Mouse (Mus musculus): ENCODE data around the gene Plin2. TPM values are rescaled to one million over a fixed set of nuclear protein-coding genes. Genes with fewer than 3 reads are reported as not detected.

The Plin2 gene
- 68.0 and 70.2 TPM in 2 replicates for polyA plus RNA-seq (2014; fragmentation: Nextera tagmentation; extraction: Ambion mirVana)

- Histone ChIP-seq H3K27me3 (ENCODE audit: control insufficient read depth, insufficient read depth, low read length) (no peaks in the 10 kb centered on the region), H3K4me3 (ENCODE audit: control insufficient read depth in 1 of 2, insufficient read depth in 1 of 2, low read depth in 1 of 2, low read length in 2 of 2) (peak within 1 kb of the TSS; percentile 60 to 75), H3K36me3 (ENCODE audit: control insufficient read depth, insufficient read depth, low read length) (peaks cover 32% of the 10 kb centered on the region), H3K9ac (ENCODE audit: low read length) (peak within 1 kb of the TSS; percentile 78), H3K27ac (replicated peaks in 1 of 2; ENCODE audit: control insufficient read depth in 1 of 2, insufficient read depth in 1 of 2, low read depth in 2 of 2, low read length in 2 of 2) (peak within 1 kb of the TSS; percentile 70; a peak in 3 of 4 replicates), H3K4me2 (ENCODE audit: low read length) (peak within 1 kb of the TSS; percentile 71), H3K4me1 (ENCODE audit: control insufficient read depth in 2 of 2, insufficient read depth in 2 of 2, low read length in 2 of 2) (peaks cover 0 to 17% of the 10 kb centered on the region in 2 experiments; a peak in 3 of 4 replicates), H3K9me3 (ENCODE audit: control insufficient read depth, low read length) (no peaks in the 10 kb centered on the region)
- ATAC-seq (ENCODE audit: insufficient number of reproducible peaks, insufficient read depth, low FRiP score, low read depth) = peak; percentile 88
- WGBS = under 1% methylated on average over 18 of the region's 18 CpGs
Observed at GRCm38 (mm10) chr4:86669780-86670201, at the start of gene Plin2. Gene Plin2, minus strand, starts transcription at chr4:86670060.

GRCm38 (mm10) chr4:86718878-86719577 is 49.2 kb upstream of the Plin2 start:
- no peak overlapping the region for H3K4me2 ChIP-seq (ENCODE audit: low read length)
- no peak overlapping the region for H3K4me3 ChIP-seq (ENCODE audit: control insufficient read depth in 1 of 2, insufficient read depth in 1 of 2, low read depth in 1 of 2, low read length in 2 of 2)
- H3K4me1 ChIP-seq (ENCODE audit: control insufficient read depth in 2 of 2, insufficient read depth in 2 of 2, low read length in 2 of 2) = peaks cover 4% of the 10 kb centered on the region in 2 experiments; a peak in 1 of 4 replicates
- 74% methylated on average over 4 of the region's 4 CpGs for WGBS
- H3K27ac ChIP-seq (replicated peaks in 1 of 2; ENCODE audit: control insufficient read depth in 1 of 2, insufficient read depth in 1 of 2, low read depth in 2 of 2, low read length in 2 of 2) = no peak overlapping the region
- no peaks in the 10 kb centered on the region for H3K9me3 ChIP-seq (ENCODE audit: control insufficient read depth, low read length)
- ATAC-seq (ENCODE audit: insufficient number of reproducible peaks, insufficient read depth, low FRiP score, low read depth) = no peak
- H3K27me3 ChIP-seq (ENCODE audit: control insufficient read depth, insufficient read depth, low read length) = no peaks in the 10 kb centered on the region
- H3K36me3 ChIP-seq (ENCODE audit: control insufficient read depth, insufficient read depth, low read length) = no peaks in the 10 kb centered on the region
- no peak overlapping the region for H3K9ac ChIP-seq (ENCODE audit: low read length)

GRCm38 (mm10) chr4:86717176-86717575 is 47.3 kb upstream of the Plin2 start:
- no peak overlapping the region for H3K27ac ChIP-seq (replicated peaks in 1 of 2; ENCODE audit: control insufficient read depth in 1 of 2, insufficient read depth in 1 of 2, low read depth in 2 of 2, low read length in 2 of 2)
- H3K36me3 ChIP-seq (ENCODE audit: control insufficient read depth, insufficient read depth, low read length) = no peaks in the 10 kb centered on the region
- no peak overlapping the region for H3K4me2 ChIP-seq (ENCODE audit: low read length)
- no peak overlapping the region for H3K9ac ChIP-seq (ENCODE audit: low read length)
- H3K4me1 ChIP-seq (ENCODE audit: control insufficient read depth in 2 of 2, insufficient read depth in 2 of 2, low read length in 2 of 2) = peaks cover 4% of the 10 kb centered on the region in 2 experiments; a peak in 1 of 4 replicates
- WGBS = 44% methylated on average over 1 of the region's 1 CpGs
- no peak for ATAC-seq (ENCODE audit: insufficient number of reproducible peaks, insufficient read depth, low FRiP score, low read depth)
- no peaks in the 10 kb centered on the region for H3K9me3 ChIP-seq (ENCODE audit: control insufficient read depth, low read length)
- H3K27me3 ChIP-seq (ENCODE audit: control insufficient read depth, insufficient read depth, low read length) = no peaks in the 10 kb centered on the region
- no peak overlapping the region for H3K4me3 ChIP-seq (ENCODE audit: control insufficient read depth in 1 of 2, insufficient read depth in 1 of 2, low read depth in 1 of 2, low read length in 2 of 2)

- peaks cover 4% of the 10 kb centered on the region in 2 experiments; a peak in 1 of 4 replicates for H3K4me1 ChIP-seq (ENCODE audit: control insufficient read depth in 2 of 2, insufficient read depth in 2 of 2, low read length in 2 of 2)
- H3K9ac ChIP-seq (ENCODE audit: low read length) = no peak overlapping the region
- no peaks in the 10 kb centered on the region for H3K9me3 ChIP-seq (ENCODE audit: control insufficient read depth, low read length)
- H3K27ac ChIP-seq (replicated peaks in 1 of 2; ENCODE audit: control insufficient read depth in 1 of 2, insufficient read depth in 1 of 2, low read depth in 2 of 2, low read length in 2 of 2) = no peak overlapping the region
- H3K4me2 ChIP-seq (ENCODE audit: low read length) = no peak overlapping the region
- 87% methylated on average over 1 of the region's 1 CpGs for WGBS
- H3K27me3 ChIP-seq (ENCODE audit: control insufficient read depth, insufficient read depth, low read length) = no peaks in the 10 kb centered on the region
- H3K36me3 ChIP-seq (ENCODE audit: control insufficient read depth, insufficient read depth, low read length) = no peaks in the 10 kb centered on the region
- no peak for ATAC-seq (ENCODE audit: insufficient number of reproducible peaks, insufficient read depth, low FRiP score, low read depth)
- H3K4me3 ChIP-seq (ENCODE audit: control insufficient read depth in 1 of 2, insufficient read depth in 1 of 2, low read depth in 1 of 2, low read length in 2 of 2) = no peak overlapping the region
Observed at GRCm38 (mm10) chr4:86715341-86715740, 45.5 kb upstream of the Plin2 start.

- H3K9ac ChIP-seq (ENCODE audit: low read length) = no peak overlapping the region
- 78% methylated on average over 2 of the region's 2 CpGs for WGBS
- H3K4me3 ChIP-seq (ENCODE audit: control insufficient read depth in 1 of 2, insufficient read depth in 1 of 2, low read depth in 1 of 2, low read length in 2 of 2) = no peak overlapping the region
- peaks cover 4% of the 10 kb centered on the region in 2 experiments; a peak in 1 of 4 replicates for H3K4me1 ChIP-seq (ENCODE audit: control insufficient read depth in 2 of 2, insufficient read depth in 2 of 2, low read length in 2 of 2)
- H3K36me3 ChIP-seq (ENCODE audit: control insufficient read depth, insufficient read depth, low read length) = no peaks in the 10 kb centered on the region
- no peaks in the 10 kb centered on the region for H3K9me3 ChIP-seq (ENCODE audit: control insufficient read depth, low read length)
- ATAC-seq (ENCODE audit: insufficient number of reproducible peaks, insufficient read depth, low FRiP score, low read depth) = no peak
- no peak overlapping the region for H3K4me2 ChIP-seq (ENCODE audit: low read length)
- H3K27me3 ChIP-seq (ENCODE audit: control insufficient read depth, insufficient read depth, low read length) = no peaks in the 10 kb centered on the region
- H3K27ac ChIP-seq (replicated peaks in 1 of 2; ENCODE audit: control insufficient read depth in 1 of 2, insufficient read depth in 1 of 2, low read depth in 2 of 2, low read length in 2 of 2) = no peak overlapping the region
Observed at GRCm38 (mm10) chr4:86713518-86713917, 43.7 kb upstream of the Plin2 start.

GRCm38 (mm10) chr4:86712751-86713195 is 42.9 kb upstream of the Plin2 start:
- H3K9ac ChIP-seq (ENCODE audit: low read length) = no peak overlapping the region
- no peaks in the 10 kb centered on the region for H3K36me3 ChIP-seq (ENCODE audit: control insufficient read depth, insufficient read depth, low read length)
- no peaks in the 10 kb centered on the region for H3K27me3 ChIP-seq (ENCODE audit: control insufficient read depth, insufficient read depth, low read length)
- no peak overlapping the region for H3K4me3 ChIP-seq (ENCODE audit: control insufficient read depth in 1 of 2, insufficient read depth in 1 of 2, low read depth in 1 of 2, low read length in 2 of 2)
- no peak overlapping the region for H3K4me2 ChIP-seq (ENCODE audit: low read length)
- H3K4me1 ChIP-seq (ENCODE audit: control insufficient read depth in 2 of 2, insufficient read depth in 2 of 2, low read length in 2 of 2) = peaks cover 3% of the 10 kb centered on the region in 2 experiments; a peak in 1 of 4 replicates
- no peak overlapping the region for H3K27ac ChIP-seq (replicated peaks in 1 of 2; ENCODE audit: control insufficient read depth in 1 of 2, insufficient read depth in 1 of 2, low read depth in 2 of 2, low read length in 2 of 2)
- 74% methylated on average over 12 of the region's 12 CpGs for WGBS
- no peak for ATAC-seq (ENCODE audit: insufficient number of reproducible peaks, insufficient read depth, low FRiP score, low read depth)
- H3K9me3 ChIP-seq (ENCODE audit: control insufficient read depth, low read length) = no peaks in the 10 kb centered on the region

- peak overlapping the region in 1 of 2 experiments; percentile 33; a peak in 1 of 4 replicates for H3K27ac ChIP-seq (replicated peaks in 1 of 2; ENCODE audit: control insufficient read depth in 1 of 2, insufficient read depth in 1 of 2, low read depth in 2 of 2, low read length in 2 of 2)
- no peaks in the 10 kb centered on the region for H3K27me3 ChIP-seq (ENCODE audit: control insufficient read depth, insufficient read depth, low read length)
- H3K4me1 ChIP-seq (ENCODE audit: control insufficient read depth in 2 of 2, insufficient read depth in 2 of 2, low read length in 2 of 2) = no peaks in the 10 kb centered on the region
- no peak for ATAC-seq (ENCODE audit: insufficient number of reproducible peaks, insufficient read depth, low FRiP score, low read depth)
- 67% methylated on average over 4 of the region's 4 CpGs for WGBS
- no peak overlapping the region for H3K4me2 ChIP-seq (ENCODE audit: low read length)
- H3K9ac ChIP-seq (ENCODE audit: low read length) = peak overlapping the region; percentile 16; the same call in 1 of the 2 replicates
- no peaks in the 10 kb centered on the region for H3K36me3 ChIP-seq (ENCODE audit: control insufficient read depth, insufficient read depth, low read length)
- H3K4me3 ChIP-seq (ENCODE audit: control insufficient read depth in 1 of 2, insufficient read depth in 1 of 2, low read depth in 1 of 2, low read length in 2 of 2) = no peak overlapping the region
- H3K9me3 ChIP-seq (ENCODE audit: control insufficient read depth, low read length) = no peaks in the 10 kb centered on the region
Observed at GRCm38 (mm10) chr4:86710666-86711215, 40.9 kb upstream of the Plin2 start.

Data from heart, embryonic 14.5 days (tissue).